Mouse (Mus musculus): ENCODE results near the gene Sorcs2. TPM values are rescaled to one million over a fixed set of nuclear protein-coding genes. Genes with fewer than 3 reads are reported as not detected.
A peak's percentile ranks its signal among the peaks of the same experiment; 100 is the strongest.

The Sorcs2 gene
- polyA plus RNA-seq, 1 experiment from 2014 or later = 1.7 TPM

Small RNA genes within 50 kb of the gene (microRNA-seq; reads per million reads assigned to microRNA genes)
- 12.1 reads per million, percentile 20 among the genes with 10 or more reads in this experiment for gene Mir7689 (ENCODE audit: borderline number of aligned reads)

Other genes with a start within 250 kb of the Sorcs2 start
- 0.66 and 0.70 TPM in 2 replicates for gene Psapl1, start 194.1 kb downstream of the Sorcs2 start, polyA plus RNA-seq (2015; fragmentation: Nextera tagmentation; extraction: Ambion mirVana)
- gene Grpel1, start 66.9 kb upstream of the Sorcs2 start, polyA plus RNA-seq (2015; fragmentation: Nextera tagmentation; extraction: Ambion mirVana) = 59.3 and 63.6 TPM in 2 replicates
- gene Tada2b, start 86.1 kb upstream of the Sorcs2 start, polyA plus RNA-seq (2015; fragmentation: Nextera tagmentation; extraction: Ambion mirVana) = 1.7 and 1.9 TPM in 2 replicates
- gene Ccdc96, start 86.4 kb upstream of the Sorcs2 start, polyA plus RNA-seq (2015; fragmentation: Nextera tagmentation; extraction: Ambion mirVana) = 0.22 and 0.25 TPM in 2 replicates
- gene Tbc1d14, start 195.1 kb upstream of the Sorcs2 start, polyA plus RNA-seq (2015; fragmentation: Nextera tagmentation; extraction: Ambion mirVana) = 22.4 and 22.6 TPM in 2 replicates

Data from thymus, postnatal 0 days (tissue).